Mouse (Mus musculus) brown adipose tissue, adult 24 weeks (tissue): ENCODE data around the gene Mrps27. TPM values are rescaled to one million over a fixed set of nuclear protein-coding genes. Genes with fewer than 3 reads are reported as not detected.
"Not testable (repeated sequence)": the region's sequence is repeated elsewhere in the genome, so short reads cannot be mapped to it uniquely, and the experiment has no call there.

Experiments used
- H3K27ac ChIP-seq: fragments of 200-500 bp; replicated peaks from 2 replicates; pipeline ENCODE4 v1.5.1; 2012; ENCODE audit warnings: low read depth, mild to moderate bottlenecking, low read length
- H3K4me1 ChIP-seq: fragments of 200-500 bp; 2 replicates; pipeline ENCODE4 v1.6.1; 2012; ENCODE audit warnings: low read length, mixed read lengths; ENCODE audit not compliant: control insufficient read depth, insufficient read depth, insufficient read length
- H3K4me3 ChIP-seq: fragments of 200-500 bp; 2 replicates; pipeline ENCODE4 v1.5.1; 2012; ENCODE audit warnings: low read depth, mild to moderate bottlenecking, low read length, moderate library complexity; ENCODE audit not compliant: insufficient read depth
- polyA plus RNA-seq: library from polyadenylated mRNA; stranded (reverse); fragments of >200 nt; gene quantifications from 2 replicates; pipeline ENCODE4 v1.2.4, GENCODE M21; 2012; ENCODE audit not compliant: missing spikeins, insufficient read depth, insufficient read length

Mrps27 gene
- polyA plus RNA-seq, 1 experiment: 61.0 TPM

- Histone ChIP-seq H3K27ac (peak overlapping the region; percentile 15), H3K4me3 (no peak overlapping the region), H3K4me1 (no peaks in the 10 kb centered on the region)
Measured at GRCm38 (mm10) chr13:99323632-99324336, 20.8 kb upstream of the Mrps27 start.

GRCm38 (mm10) chr13:99324337-99324685, 20.3 kb upstream of the Mrps27 start:
- H3K27ac ChIP-seq, H3K4me3 ChIP-seq, H3K4me1 ChIP-seq: not testable (repeated sequence)

- no peaks in the 10 kb centered on the region for H3K4me1 ChIP-seq
- no peak overlapping the region for H3K4me3 ChIP-seq
- no peak overlapping the region for H3K27ac ChIP-seq
Measured at GRCm38 (mm10) chr13:99331255-99331654, 13.3 kb upstream of the Mrps27 start.

- Histone ChIP-seq H3K27ac (no peak overlapping the region), H3K4me3 (no peak overlapping the region), H3K4me1 (no peaks in the 10 kb centered on the region)
Measured at GRCm38 (mm10) chr13:99337510-99337909, 7.1 kb upstream of the Mrps27 start.

GRCm38 (mm10) chr13:99341504-99341903, 3.1 kb upstream of the Mrps27 start:
- H3K4me1 ChIP-seq: no peaks in the 10 kb centered on the region; the same call in 1 of the 2 replicates
- H3K4me3 ChIP-seq: no peak overlapping the region
- no peak overlapping the region for H3K27ac ChIP-seq

GRCm38 (mm10) chr13:99343876-99344598, 549 bp upstream of the Mrps27 start:
- H3K4me1 ChIP-seq: no peaks in the 10 kb centered on the region; the same call in 1 of the 2 replicates
- H3K4me3 ChIP-seq: peak overlapping the region; percentile 96
- peak overlapping the region; percentile 73 for H3K27ac ChIP-seq

GRCm38 (mm10) chr13:99350009-99350408, 5.4 kb downstream of the Mrps27 start:
- Histone ChIP-seq H3K27ac (no peak overlapping the region), H3K4me3 (no peak overlapping the region), H3K4me1 (no peaks in the 10 kb centered on the region)

GRCm38 (mm10) chr13:99351186-99351585, 6.6 kb downstream of the Mrps27 start:
- Histone ChIP-seq H3K4me1 (no peaks in the 10 kb centered on the region), H3K27ac (no peak overlapping the region), H3K4me3 (no peak overlapping the region)

- no peak overlapping the region for H3K27ac ChIP-seq
- H3K4me1 ChIP-seq: no peaks in the 10 kb centered on the region
- no peak overlapping the region for H3K4me3 ChIP-seq
Measured at GRCm38 (mm10) chr13:99351596-99351995, 7.0 kb downstream of the Mrps27 start.

- H3K4me1 ChIP-seq: no peaks in the 10 kb centered on the region
- peak overlapping the region; percentile 60; the same call in 1 of the 2 replicates for H3K27ac ChIP-seq
- H3K4me3 ChIP-seq: peak overlapping the region; percentile 56
Measured at GRCm38 (mm10) chr13:99352758-99353489, 8.3 kb downstream of the Mrps27 start.

- peak overlapping the region; percentile 60 for H3K27ac ChIP-seq
- H3K4me3 ChIP-seq: peak overlapping the region; percentile 56
- H3K4me1 ChIP-seq: no peaks in the 10 kb centered on the region
Measured at GRCm38 (mm10) chr13:99353490-99353851, 8.9 kb downstream of the Mrps27 start.

- no peaks in the 10 kb centered on the region for H3K4me1 ChIP-seq
- no peak overlapping the region for H3K4me3 ChIP-seq
- no peak overlapping the region for H3K27ac ChIP-seq
Measured at GRCm38 (mm10) chr13:99355072-99355471, 10.5 kb downstream of the Mrps27 start.

- no peak overlapping the region for H3K27ac ChIP-seq
- H3K4me3 ChIP-seq: no peak overlapping the region
- H3K4me1 ChIP-seq: no peaks in the 10 kb centered on the region
Measured at GRCm38 (mm10) chr13:99355861-99356260, 11.3 kb downstream of the Mrps27 start.

- no peaks in the 10 kb centered on the region for H3K4me1 ChIP-seq
- no peak overlapping the region for H3K4me3 ChIP-seq
- no peak overlapping the region for H3K27ac ChIP-seq
Measured at GRCm38 (mm10) chr13:99356428-99357265, 12.1 kb downstream of the Mrps27 start.

GRCm38 (mm10) chr13:99358921-99359320, 14.3 kb downstream of the Mrps27 start:
- H3K4me3 ChIP-seq: no peak overlapping the region
- H3K27ac ChIP-seq: no peak overlapping the region
- no peaks in the 10 kb centered on the region for H3K4me1 ChIP-seq
